In the genomic region with DNA sequence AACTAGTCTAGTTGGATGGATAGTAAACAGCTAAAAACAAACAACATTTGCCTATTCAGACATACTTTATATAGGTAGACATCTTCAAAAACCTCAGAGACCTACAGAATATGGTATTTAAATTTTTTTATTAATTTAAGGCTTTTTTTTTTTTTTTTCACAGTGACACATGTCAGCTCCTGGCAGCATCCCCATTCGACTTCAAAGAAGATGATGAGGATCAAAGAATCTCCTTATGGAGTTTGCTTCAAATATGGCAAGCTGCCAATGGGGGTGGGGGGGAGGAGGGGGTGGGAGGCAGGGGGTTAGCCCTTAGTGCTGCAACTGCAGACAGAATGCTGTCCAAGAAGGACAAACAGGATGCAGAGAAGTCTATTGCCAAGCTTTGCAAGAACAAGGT, we compare ENCODE assay signal across 16 mouse cellular contexts.
"Had no signal": no experiment of that assay in that cellular context is flagged by ENCODE, and none has a peak within 500 bp of the region (broad histone marks: within the 10 kb centered on the region; RNA-seq: fewer than 3 reads in every experiment).

No protein-coding gene starts in this region.

- H3K27ac ChIP-seq: kidney, postnatal 0 days; liver, embryonic 13.5 days; midbrain, embryonic 12.5 days; neural tube, embryonic 13.5 days; stomach, embryonic 15.5 days had no signal

- ATAC-seq: intestine, postnatal 0 days; lung, postnatal 0 days had no signal

- DNase-seq: kidney, adult 2 months; kidney, postnatal 25 days; liver, embryonic 13.5 days; lung, adult 2 months; retina, postnatal 1 day; right cerebral cortex, postnatal 25 days; spleen, adult 18-20 months; thymus, postnatal 25 days had no signal

- H3K4me1 ChIP-seq: liver, embryonic 13.5 days; midbrain, embryonic 12.5 days; neural tube, embryonic 13.5 days; stomach, embryonic 15.5 days had no signal

- H3K9ac ChIP-seq: liver, embryonic 13.5 days; midbrain, embryonic 12.5 days; neural tube, embryonic 13.5 days; stomach, embryonic 15.5 days had no signal

- H3K4me2 ChIP-seq: liver, embryonic 13.5 days; midbrain, embryonic 12.5 days; neural tube, embryonic 13.5 days; stomach, embryonic 15.5 days had no signal

- H3K9me3 ChIP-seq: liver, embryonic 13.5 days; megakaryocyte, embryonic 14.5 days; midbrain, embryonic 12.5 days; neural tube, embryonic 13.5 days; stomach, embryonic 15.5 days had no signal

- H3K36me3 ChIP-seq: liver, embryonic 13.5 days; midbrain, embryonic 12.5 days; neural tube, embryonic 13.5 days; stomach, embryonic 15.5 days had no signal

- H3K4me3 ChIP-seq: liver, embryonic 13.5 days; megakaryocyte, embryonic 14.5 days; midbrain, embryonic 12.5 days; myocyte; neural tube, embryonic 13.5 days; stomach, embryonic 15.5 days had no signal

- H3K27me3 ChIP-seq: liver, embryonic 13.5 days; midbrain, embryonic 12.5 days; neural tube, embryonic 13.5 days; stomach, embryonic 15.5 days had no signal
